In the genomic region with DNA sequence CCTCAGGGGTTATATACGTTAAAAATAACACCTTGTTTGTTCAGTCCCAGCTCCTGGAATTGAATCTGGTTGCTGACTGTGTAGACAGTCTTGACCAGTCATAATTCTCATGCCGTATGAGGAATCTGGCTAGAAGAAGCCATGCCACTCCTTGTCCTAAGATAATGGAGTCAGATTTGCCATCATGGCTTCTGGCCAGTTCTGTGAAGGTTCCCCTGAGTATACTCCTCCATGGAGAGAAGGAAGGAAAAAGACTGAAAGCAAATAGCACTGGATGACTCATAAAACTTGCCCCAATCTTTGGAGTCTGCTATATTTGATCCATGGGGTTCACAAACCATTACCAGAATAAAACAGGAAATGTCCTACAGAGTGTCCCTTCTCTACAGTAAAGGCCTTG, we compare ENCODE assay signal across 16 mouse cellular contexts.
"Had no signal": no experiment of that assay in that cellular context is flagged by ENCODE, and none has a peak within 500 bp of the region (broad histone marks: within the 10 kb centered on the region; RNA-seq: fewer than 3 reads in every experiment).

No protein-coding gene starts in this region.

- H3K4me3 ChIP-seq: midbrain, embryonic 10.5 days; midbrain, embryonic 12.5 days; myocyte; neural tube, embryonic 13.5 days; neural tube, embryonic 15.5 days; stomach, embryonic 15.5 days had no signal

- H3K9ac ChIP-seq: lung, embryonic 14.5 days; midbrain, embryonic 12.5 days; neural tube, embryonic 13.5 days; neural tube, embryonic 15.5 days; stomach, embryonic 15.5 days had no signal

- H3K4me2 ChIP-seq: lung, embryonic 14.5 days; midbrain, embryonic 12.5 days; neural tube, embryonic 13.5 days; neural tube, embryonic 15.5 days; stomach, embryonic 15.5 days had no signal

- DNase-seq: lung, adult 18-20 months; lung, embryonic 14.5 days; lung, postnatal 10 days; lung, postnatal 4 days; midbrain, embryonic 14.5 days; right cerebral cortex, postnatal 14 days; thymus, adult 18-20 months; thymus, postnatal 14 days; thymus, postnatal 36 days had no signal

- H3K4me1 ChIP-seq: midbrain, embryonic 10.5 days; stomach, embryonic 15.5 days had no signal

- H3K36me3 ChIP-seq: midbrain, embryonic 10.5 days; midbrain, embryonic 12.5 days; neural tube, embryonic 13.5 days; neural tube, embryonic 15.5 days; stomach, embryonic 15.5 days had no signal

- H3K27ac ChIP-seq: midbrain, embryonic 10.5 days; midbrain, embryonic 12.5 days; neural tube, embryonic 13.5 days; neural tube, embryonic 15.5 days; stomach, embryonic 15.5 days had no signal

- ATAC-seq: midbrain, embryonic 16.5 days had no signal

- H3K27me3 ChIP-seq: midbrain, embryonic 12.5 days; neural tube, embryonic 13.5 days; neural tube, embryonic 15.5 days; stomach, embryonic 15.5 days had no signal

- H3K9me3 ChIP-seq: midbrain, embryonic 10.5 days; midbrain, embryonic 12.5 days; neural tube, embryonic 13.5 days; neural tube, embryonic 15.5 days; stomach, embryonic 15.5 days had no signal
